Mouse (Mus musculus) MEL (cell line): Measurements from ENCODE around the gene Pusl1. TPM values are rescaled to one million over a fixed set of nuclear protein-coding genes. Genes with fewer than 3 reads are reported as not detected.

Experiments
- DNase-seq: peaks from one replicate; pipeline ENCODE4 v3.0.0; 2011; ENCODE audit warnings: low read depth, low spot score
- H3K27ac ChIP-seq: 2 replicates; pipeline ENCODE4 v1.5.1; 2012; ENCODE audit warnings: low read depth, mild to moderate bottlenecking, control low read depth, low read length, moderate library complexity; ENCODE audit not compliant: control insufficient read depth
- H3K27me3 ChIP-seq, 2 experiments: fragments of 150-350 bp in 1 of 2; sonication (generic) in 1 of 2; 2 replicates each; pipeline ENCODE4 v1.6.1; 2012; ENCODE audit warnings: low read length in 2 of 2, mild to moderate bottlenecking in 2 of 2, improper control_type of control experiment in 1 of 2, moderate library complexity in 1 of 2; ENCODE audit not compliant: insufficient read depth in 2 of 2, control insufficient read depth in 1 of 2
- H3K36me3 ChIP-seq, 2 experiments: 2 replicates each; pipeline ENCODE4 v1.6.1; 2012 to 2014; ENCODE audit warnings: low read length in 2 of 2, improper control_type of control experiment in 1 of 2, inconsistent platforms in 1 of 2, mild to moderate bottlenecking in 1 of 2; ENCODE audit not compliant: insufficient read depth in 2 of 2, control insufficient read depth in 1 of 2
- H3K4me1 ChIP-seq, 2 experiments: fragments of 150-350 bp in 1 of 2; sonication (generic) in 1 of 2; 2 replicates each; pipeline ENCODE4 v1.6.1; 2012; ENCODE audit warnings: low read length in 2 of 2, improper control_type of control experiment in 1 of 2, mild to moderate bottlenecking in 1 of 2; ENCODE audit not compliant: insufficient read depth in 2 of 2, control insufficient read depth in 1 of 2
- H3K4me3 ChIP-seq, 2 experiments: fragments of 150-350 bp in 1 of 2; sonication (generic) in 1 of 2; 2 replicates each; pipeline ENCODE4 v1.5.1; 2012; ENCODE audit warnings: low read depth in 2 of 2, low read length in 2 of 2, mild to moderate bottlenecking in 2 of 2, moderate library complexity in 2 of 2, control low read depth in 1 of 2, improper control_type of control experiment in 1 of 2; ENCODE audit not compliant: control insufficient read depth in 1 of 2, insufficient read depth in 1 of 2
- H3K79me2 ChIP-seq: 2 replicates; pipeline ENCODE4 v1.6.1; 2012; ENCODE audit warnings: mild to moderate bottlenecking, low read length, moderate library complexity; ENCODE audit not compliant: control insufficient read depth, poor library complexity, insufficient read depth
- H3K9ac ChIP-seq: 2 replicates; pipeline ENCODE4 v1.6.1; 2012; ENCODE audit warnings: low read depth, mild to moderate bottlenecking, control low read depth, low read length, moderate library complexity; ENCODE audit not compliant: control insufficient read depth, poor library complexity, severe bottlenecking
- H3K9me3 ChIP-seq: fragments of 150-350 bp; sonication (generic); replicated peaks from 2 replicates; pipeline ENCODE4 v1.6.1; 2012; ENCODE audit warnings: mild to moderate bottlenecking, low read length, improper control_type of control experiment, moderate library complexity; ENCODE audit not compliant: insufficient read depth
- BHLHE40 ChIP-seq: IDR thresholded peaks from 2 replicates; pipeline ENCODE4 v1.6.1; 2012; ENCODE audit warnings: low read depth, mild to moderate bottlenecking, inconsistent platforms, low read length, improper control_type of control experiment, borderline replicate concordance
- CHD2 ChIP-seq: IDR thresholded peaks from 2 replicates; pipeline ENCODE4 v1.6.1; 2011; ENCODE audit warnings: low read length, improper control_type of control experiment
- E2F4 ChIP-seq: IDR thresholded peaks from 2 replicates; pipeline ENCODE4 v1.6.1; 2011; ENCODE audit warnings: low read depth, low read length, improper control_type of control experiment, borderline replicate concordance
- EP300 ChIP-seq, 2 experiments: IDR thresholded peaks; 2 replicates each; pipeline ENCODE4 v1.6.1; 2011; ENCODE audit warnings: improper control_type of control experiment in 2 of 2, low read length in 2 of 2, low read depth in 1 of 2, mild to moderate bottlenecking in 1 of 2
- GABPA ChIP-seq: IDR thresholded peaks from 2 replicates; pipeline ENCODE4 v1.6.1; 2012; ENCODE audit warnings: low read depth, mild to moderate bottlenecking, inconsistent platforms, low read length, improper control_type of control experiment, moderate library complexity
- GATA1 ChIP-seq: IDR thresholded peaks from 2 replicates; pipeline ENCODE4 v1.6.1; 2011; ENCODE audit warnings: low read depth, low read length, improper control_type of control experiment
- HCFC1 ChIP-seq: IDR thresholded peaks from 2 replicates; pipeline ENCODE4 v1.6.1; 2012; ENCODE audit warnings: low read depth, mild to moderate bottlenecking, inconsistent platforms, low read length, improper control_type of control experiment, moderate library complexity
- JUND ChIP-seq: IDR thresholded peaks from 2 replicates; pipeline ENCODE4 v1.6.1; 2011; ENCODE audit warnings: low read depth, mild to moderate bottlenecking, improper control_type of control experiment, low read length
- KAT2A ChIP-seq: conservative IDR thresholded peaks from 2 replicates; pipeline ENCODE4 v1.6.1; 2012; ENCODE audit warnings: low read depth, low read length, improper control_type of control experiment, inconsistent platforms
- MAFK ChIP-seq: IDR thresholded peaks from 2 replicates; pipeline ENCODE4 v1.6.1; 2011; ENCODE audit warnings: low read depth, mild to moderate bottlenecking, low read length, improper control_type of control experiment, borderline replicate concordance
- MEF2A ChIP-seq: IDR thresholded peaks from 2 replicates; pipeline ENCODE4 v1.6.1; 2014; ENCODE audit warnings: low read depth, mild to moderate bottlenecking, inconsistent platforms, low read length, improper control_type of control experiment; ENCODE audit not compliant: poor library complexity, insufficient replicate concordance, severe bottlenecking; ENCODE audit errors: extremely low read depth
- MXI1 ChIP-seq: IDR thresholded peaks from 2 replicates; pipeline ENCODE4 v1.6.1; 2011; ENCODE audit warnings: mild to moderate bottlenecking, low read depth, low read length, improper control_type of control experiment
- MYB ChIP-seq: IDR thresholded peaks from 2 replicates; pipeline ENCODE4 v1.6.1; 2011; ENCODE audit warnings: mild to moderate bottlenecking, low read depth, low read length, improper control_type of control experiment
- MYC ChIP-seq: IDR thresholded peaks from 2 replicates; pipeline ENCODE4 v1.6.1; 2011; ENCODE audit warnings: low read depth, mild to moderate bottlenecking, low read length, improper control_type of control experiment, moderate library complexity
- NELFE ChIP-seq: IDR thresholded peaks from 2 replicates; pipeline ENCODE4 v1.6.1; 2011; ENCODE audit warnings: low read depth, low read length, improper control_type of control experiment
- NRF1 ChIP-seq: IDR thresholded peaks from 2 replicates; pipeline ENCODE4 v1.6.1; 2014; ENCODE audit warnings: low read depth, mild to moderate bottlenecking, inconsistent platforms, low read length, improper control_type of control experiment, moderate library complexity; ENCODE audit not compliant: poor library complexity, insufficient read depth, severe bottlenecking
- POLR2A ChIP-seq, 2 experiments: IDR thresholded peaks; 2 replicates each; pipeline ENCODE4 v1.6.1; 2011 to 2012; ENCODE audit warnings: low read length in 2 of 2, mild to moderate bottlenecking in 2 of 2, control low read depth in 1 of 2, improper control_type of control experiment in 1 of 2, low read depth in 1 of 2, moderate library complexity in 1 of 2; ENCODE audit not compliant: control insufficient read depth in 1 of 2, insufficient read depth in 1 of 2, poor library complexity in 1 of 2
- POLR2AphosphoS2 ChIP-seq: IDR thresholded peaks from 2 replicates; pipeline ENCODE4 v1.6.1; 2011; ENCODE audit warnings: low read length, improper control_type of control experiment
- RAD21 ChIP-seq: IDR thresholded peaks from 2 replicates; pipeline ENCODE4 v1.6.1; 2011; ENCODE audit warnings: mild to moderate bottlenecking, low read depth, low read length, improper control_type of control experiment
- SIN3A ChIP-seq: IDR thresholded peaks from 2 replicates; pipeline ENCODE4 v1.6.1; 2012; ENCODE audit warnings: low read length, improper control_type of control experiment, inconsistent platforms
- TBP ChIP-seq: IDR thresholded peaks from 2 replicates; pipeline ENCODE4 v1.8.0; 2011; ENCODE audit warnings: low read depth, low read length, improper control_type of control experiment
- ZKSCAN1 ChIP-seq: IDR thresholded peaks from 2 replicates; pipeline ENCODE4 v1.6.1; 2012; ENCODE audit warnings: low read depth, mild to moderate bottlenecking, inconsistent platforms, low read length, improper control_type of control experiment, moderate library complexity
- polyA plus RNA-seq, 2 experiments: library from polyadenylated mRNA; stranded (reverse) in 1 of 2; unstranded in 1 of 2; fragments of >175 nt in 1 of 2; fragments of >200 nt in 1 of 2; gene quantifications; 2 replicates each; pipeline versions ENCODE4 v1.2.1 to v1.2.4; 2012; ENCODE audit warnings: low replicate concordance in 2 of 2, low read depth in 1 of 2; ENCODE audit not compliant: insufficient read length in 2 of 2, insufficient read depth in 1 of 2, missing spikeins in 1 of 2
- total RNA-seq: library from RNA; depleted of rRNA; stranded (reverse); fragments of 300-350 nt; gene quantifications from 2 replicates; pipeline ENCODE4 v1.2.3, GENCODE M21; 2012

Pusl1 gene
- total and polyA plus RNA-seq, 3 experiments, result 65.2 to 68.4 TPM; not detected in 1

GRCm38 (mm10) chr4:155849391-155849790, 42.2 kb downstream of the Pusl1 start:
- H3K36me3 ChIP-seq, result peaks cover 4 to 15% of the 10 kb centered on the region in 2 experiments; a peak in 3 of 4 replicates
- no peak overlapping the region for H3K9ac ChIP-seq
- H3K4me1 ChIP-seq, result peaks cover 19 to 34% of the 10 kb centered on the region in 2 experiments
- TF ChIP-seq GABPA, result no peak
- TF ChIP-seq POLR2AphosphoS2, result no peak
- TF ChIP-seq TBP, result no peak
- TF ChIP-seq, all 39 proteins: peak for 0
- Histone ChIP-seq H3K79me2 (peaks cover 47% of the 10 kb centered on the region), H3K9me3 (no peaks in the 10 kb centered on the region), H3K27ac (no peak overlapping the region), H3K27me3 (no peaks in the 10 kb centered on the region), H3K4me3 (peak overlapping the region in 1 of 2 experiments; percentile 98; a peak in 2 of 4 replicates)
- no peak for DNase-seq

GRCm38 (mm10) chr4:155848434-155849095, 43.0 kb downstream of the Pusl1 start:
- DNase-seq, result no peak
- Histone ChIP-seq H3K27ac (no peak overlapping the region), H3K4me1 (peaks cover 19 to 34% of the 10 kb centered on the region in 2 experiments), H3K9ac (peak overlapping the region; percentile 82), H3K9me3 (no peaks in the 10 kb centered on the region), H3K4me3 (peak overlapping the region; percentile 75 to 98), H3K36me3 (peaks cover under 1 to 15% of the 10 kb centered on the region in 2 experiments; a peak in 3 of 4 replicates), H3K27me3 (no peaks in the 10 kb centered on the region), H3K79me2 (peaks cover 47% of the 10 kb centered on the region)
- TF ChIP-seq MYC (no peak), ZKSCAN1 (no peak), MXI1 (no peak; the same call in 1 of the 2 replicates), POLR2A (IDR thresholded peaks at IDR 0.05; ENCODE audit: control insufficient read depth in 1 of 2, insufficient read depth in 1 of 2, low read depth in 1 of 2, low read length in 2 of 2, poor library complexity in 1 of 2) (no peak), HCFC1 (no peak), E2F4 (no peak), NELFE (no peak), TBP (no peak), MYB (no peak)

GRCm38 (mm10) chr4:155847591-155848352, 43.8 kb downstream of the Pusl1 start:
- H3K27ac ChIP-seq, result no peak overlapping the region
- peaks cover 19 to 34% of the 10 kb centered on the region in 2 experiments for H3K4me1 ChIP-seq
- peak overlapping the region; percentile 75 to 98 for H3K4me3 ChIP-seq
- H3K36me3 ChIP-seq, result peaks cover 0 to 15% of the 10 kb centered on the region in 2 experiments; a peak in 3 of 4 replicates
- no peaks in the 10 kb centered on the region for H3K9me3 ChIP-seq
- peak overlapping the region; percentile 82 for H3K9ac ChIP-seq
- H3K27me3 ChIP-seq, result no peaks in the 10 kb centered on the region
- peaks cover 47% of the 10 kb centered on the region for H3K79me2 ChIP-seq
- DNase-seq, result peak; percentile 52
- TF ChIP-seq RAD21 (no peak), POLR2AphosphoS2 (no peak), EP300 (IDR thresholded peaks at IDR 0.05; ENCODE audit: low read depth in 1 of 2, low read length in 2 of 2) (no peak), SIN3A (no peak), MAFK (no peak), MEF2A (no peak), JUND (no peak), E2F4 (no peak), KAT2A (no peak), BHLHE40 (no peak), NRF1 (0 out of 2 replicates have a peak, but pooled peaks have one; percentile 5), ZKSCAN1 (no peak), MYC (no peak), MXI1 (peak; percentile 68; the same call in 1 of the 2 replicates), GATA1 (no peak), NELFE (no peak), CHD2 (no peak), MYB (no peak)
